Mouse (Mus musculus) lung, postnatal 10 days (tissue): ENCODE measurements around the gene Vmn2r62.
"Not testable (repeated sequence)": the region's sequence is repeated elsewhere in the genome, so short reads cannot be mapped to it uniquely, and the experiment has no call there.

Experiments
- DNase-seq: peaks from one replicate; pipeline ENCODE4 v3.0.0; 2021

Vmn2r62 gene

DNA sequence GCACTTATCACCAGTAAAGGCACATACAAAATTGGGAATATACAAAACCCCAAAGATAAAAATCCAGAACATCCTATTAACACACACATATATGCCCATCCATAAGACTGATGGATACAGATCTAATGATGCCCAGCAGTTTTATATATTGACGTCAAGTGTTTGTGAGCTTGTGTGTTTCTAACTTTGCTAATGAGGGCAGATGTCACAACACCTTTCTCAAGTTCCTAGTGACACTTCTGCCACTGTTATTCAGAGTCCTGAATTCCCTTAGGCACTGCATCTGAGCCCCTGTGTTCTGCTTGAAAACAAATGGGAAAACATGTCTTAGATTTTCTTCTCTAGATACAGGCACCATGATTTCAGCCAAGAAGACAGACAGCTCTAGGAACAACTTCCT is at the start of gene Vmn2r62:
TSS of gene Vmn2r62 (minus strand) at position 101 of the 400 bp plus-strand sequence.
- DNase-seq: not testable (repeated sequence)

DNA sequence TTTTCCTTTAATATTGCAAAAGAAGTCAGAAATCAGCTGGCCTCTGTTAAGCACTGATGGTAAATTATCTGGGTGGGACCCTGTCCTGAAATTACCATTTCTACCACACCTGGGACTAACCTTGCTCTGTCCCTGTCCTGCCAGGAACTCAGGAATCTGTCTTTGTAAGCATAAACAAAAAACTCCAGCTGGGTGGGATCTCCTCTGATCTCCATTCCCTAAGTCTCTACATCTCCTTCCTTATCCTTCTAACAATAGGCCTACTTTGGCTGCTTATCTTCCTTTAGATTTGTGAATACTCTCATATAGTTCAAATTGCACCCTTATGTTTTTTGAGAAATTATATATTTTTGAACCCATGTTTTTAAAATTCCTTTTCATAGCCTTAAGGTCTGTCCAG is 45.0 kb upstream of the Vmn2r62 start:
- DNase-seq: not testable (repeated sequence)

DNA sequence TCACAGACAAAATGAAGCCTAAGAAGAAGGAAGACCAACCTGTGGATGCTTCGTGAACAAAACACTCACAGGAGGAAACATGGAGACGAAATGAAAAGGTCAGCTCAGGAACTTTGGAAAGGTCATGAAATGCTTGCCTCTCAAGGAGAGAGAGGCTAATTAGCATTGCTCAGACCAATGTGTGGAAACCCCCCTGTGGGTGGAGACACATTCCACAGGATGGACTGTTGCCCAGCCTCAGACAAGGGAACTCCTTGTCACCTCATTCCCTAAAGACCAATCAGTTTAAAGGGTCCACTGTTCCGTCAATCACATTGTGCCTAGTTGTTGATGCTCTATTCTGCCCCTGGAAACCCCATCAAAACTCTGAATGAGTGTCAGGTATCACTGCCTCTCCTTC is 38.9 kb upstream of the Vmn2r62 start:
- no peak for DNase-seq

DNA sequence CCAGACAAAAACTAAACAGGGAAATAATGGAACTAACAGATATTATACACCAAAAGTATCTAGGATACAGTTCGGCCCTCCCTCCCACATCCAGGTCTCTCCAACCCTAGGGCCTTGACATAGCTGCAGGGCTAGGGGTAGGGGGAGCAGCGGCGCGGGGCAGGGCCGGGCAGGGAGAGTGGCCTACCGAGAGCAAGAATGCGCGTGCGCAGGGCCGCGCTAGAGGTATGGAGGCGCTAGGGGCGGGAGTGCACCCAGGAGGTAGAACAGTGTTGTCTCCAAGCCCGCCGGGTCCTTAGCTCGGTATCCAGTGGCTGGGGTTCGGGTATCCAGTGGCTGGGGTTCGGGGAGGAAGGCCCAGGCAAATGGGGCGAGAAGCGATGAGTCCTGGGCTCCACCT is 43.5 kb downstream of the Vmn2r62 start:
- DNase-seq: no peak

DNA sequence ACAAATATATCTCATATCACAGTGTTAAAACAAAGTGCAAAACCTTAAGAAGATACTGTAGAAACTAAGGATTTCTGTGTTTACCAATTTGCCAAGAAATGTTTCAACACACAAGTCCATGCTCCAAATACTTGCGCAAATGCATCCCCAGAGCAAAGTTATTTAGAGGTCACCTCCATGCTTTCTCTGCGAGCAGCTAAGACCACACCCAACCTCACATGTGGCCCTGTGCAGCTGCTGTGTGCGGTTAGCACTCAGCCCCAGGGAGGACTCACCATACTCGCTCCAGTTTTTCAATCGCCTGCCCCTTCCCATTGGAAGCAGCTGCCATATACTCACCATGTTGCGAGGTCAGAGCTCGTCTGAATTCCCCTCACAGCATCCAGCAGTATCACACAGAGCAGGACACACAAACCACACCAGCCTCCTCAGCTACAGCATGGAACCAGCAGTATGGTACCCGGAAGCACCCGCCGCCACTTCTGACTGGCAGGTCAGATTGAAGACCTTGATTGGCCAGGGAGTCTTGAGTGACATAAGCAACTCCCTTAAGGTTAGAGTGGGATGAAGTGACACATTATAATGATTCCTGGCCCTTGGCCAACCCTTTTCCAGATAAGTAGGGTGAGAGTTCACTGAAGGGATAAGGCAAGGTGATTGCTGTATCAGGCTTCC is 54.7 kb downstream of the Vmn2r62 start:
- DNase-seq: no peak

DNA sequence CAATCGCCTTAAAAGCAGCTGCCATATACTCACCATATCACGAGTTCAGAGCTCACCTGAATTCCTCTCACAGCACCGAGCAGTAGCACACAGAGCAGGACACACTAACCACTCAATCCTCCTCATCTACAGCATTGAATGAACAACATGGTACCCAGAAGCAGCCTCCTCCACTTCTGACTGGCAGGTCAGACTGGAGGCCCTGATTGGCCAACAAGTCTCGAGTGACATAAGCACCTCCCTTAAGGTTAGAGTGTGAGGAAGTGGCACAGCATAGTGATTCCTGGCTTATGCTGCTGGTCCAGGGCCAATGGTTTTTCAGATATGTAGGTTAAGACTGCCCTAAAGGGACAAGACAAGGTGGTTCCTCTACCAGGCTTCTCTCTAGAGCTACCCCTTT is 66.4 kb downstream of the Vmn2r62 start, which contains the start of gene Gm17067:
TSS of gene Gm17067 (minus strand) at position 101 of the 400 bp plus-strand sequence.
- DNase-seq: not testable (repeated sequence)
